Mouse (Mus musculus) 416B (cell line): Measurements from ENCODE around the gene Ccser1.

Source experiments
- DNase-seq: peaks from one replicate; pipeline ENCODE4 v3.0.0; 2011; ENCODE audit warnings: low read depth

Ccser1 gene

DNA sequence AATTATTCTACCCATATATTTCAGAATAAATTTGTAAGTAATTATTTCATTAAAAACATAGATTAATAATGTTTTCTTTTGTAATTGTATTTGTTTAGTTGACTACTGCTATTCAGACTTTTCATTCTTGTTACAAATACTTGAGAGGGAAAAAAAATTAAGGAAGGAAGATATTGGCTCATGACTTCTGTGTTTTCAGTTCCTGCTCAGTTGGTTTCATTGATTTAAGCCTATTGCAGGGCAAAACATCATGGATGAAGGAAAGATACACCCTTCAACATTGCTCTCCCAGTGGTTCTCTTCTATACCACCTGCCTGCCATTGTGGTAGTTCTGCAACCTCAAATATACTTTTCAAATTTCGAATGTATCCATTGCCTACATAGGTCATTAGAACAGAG lies 541.1 kb downstream of the Ccser1 start:
- DNase-seq: no peak

GRCm38 (mm10) chr6:61729065-61729464 lies 548.9 kb downstream of the Ccser1 start:
- DNase-seq: no peak

GRCm38 (mm10) chr6:61730088-61730880 lies 550.2 kb downstream of the Ccser1 start:
- DNase-seq: no peak

DNA sequence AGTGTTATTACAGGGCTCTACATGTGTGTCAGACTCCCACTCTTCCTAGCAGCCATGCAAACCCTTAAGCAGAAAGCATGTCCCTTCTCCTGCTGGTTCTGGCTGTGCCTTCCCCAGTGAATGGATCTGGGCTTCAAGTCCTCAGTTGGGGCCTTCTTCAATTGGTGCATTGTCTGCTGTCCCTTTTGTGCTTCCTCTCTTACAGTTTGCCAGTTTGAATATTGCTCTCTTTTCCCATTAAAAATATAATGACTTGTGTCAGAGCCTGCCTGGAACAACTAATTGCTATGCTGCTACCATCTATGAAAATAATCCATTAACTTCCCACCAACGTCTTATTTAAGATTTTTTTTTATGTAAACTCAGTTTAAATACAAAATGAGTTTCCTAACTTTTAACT lies 566.2 kb downstream of the Ccser1 start:
- DNase-seq: no peak

- no peak for DNase-seq
These were observed 582.0 kb downstream of the Ccser1 start for GRCm38 (mm10) chr6:61762135-61762534.

DNA sequence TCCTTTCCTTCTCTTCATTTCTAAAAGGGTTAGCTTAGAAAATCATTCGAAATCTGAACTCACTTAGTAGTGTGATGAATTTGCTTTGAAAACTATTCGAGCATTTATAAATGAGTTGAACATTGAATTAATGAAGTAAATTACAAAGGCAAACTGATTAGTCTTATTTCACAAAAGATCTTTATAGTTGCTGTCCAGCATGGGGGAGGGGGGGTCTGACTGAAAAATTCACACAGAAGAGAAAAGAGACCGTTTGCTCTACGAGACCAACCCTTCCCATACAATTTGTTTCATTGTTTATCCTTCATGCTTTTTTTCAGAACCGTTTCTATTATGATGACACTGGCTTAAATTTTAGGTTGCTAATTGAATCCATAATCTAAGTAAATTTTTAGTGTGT lies 583.3 kb downstream of the Ccser1 start:
- DNase-seq: no peak

GRCm38 (mm10) chr6:61765801-61766200 lies 585.7 kb downstream of the Ccser1 start:
- DNase-seq: no peak

DNA sequence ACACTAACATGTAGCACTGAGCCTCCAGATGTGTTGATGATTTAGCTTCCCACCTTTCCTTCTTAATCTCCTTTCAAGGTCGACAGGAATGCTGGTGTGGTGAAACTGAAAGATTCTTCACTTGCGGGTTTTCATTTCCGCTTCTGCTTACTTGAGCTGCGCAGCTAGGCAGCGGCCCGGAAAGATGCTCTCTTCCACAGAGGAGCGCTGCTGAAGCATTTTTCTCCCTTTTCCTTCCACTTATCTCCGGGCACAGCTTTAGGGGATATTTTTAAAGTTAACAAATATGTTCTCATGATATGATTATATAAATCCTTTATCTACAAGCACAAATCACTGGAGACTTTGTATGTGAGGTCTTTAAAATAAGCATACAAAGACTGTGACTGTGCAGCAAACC lies 587.0 kb downstream of the Ccser1 start:
- no peak for DNase-seq

DNA sequence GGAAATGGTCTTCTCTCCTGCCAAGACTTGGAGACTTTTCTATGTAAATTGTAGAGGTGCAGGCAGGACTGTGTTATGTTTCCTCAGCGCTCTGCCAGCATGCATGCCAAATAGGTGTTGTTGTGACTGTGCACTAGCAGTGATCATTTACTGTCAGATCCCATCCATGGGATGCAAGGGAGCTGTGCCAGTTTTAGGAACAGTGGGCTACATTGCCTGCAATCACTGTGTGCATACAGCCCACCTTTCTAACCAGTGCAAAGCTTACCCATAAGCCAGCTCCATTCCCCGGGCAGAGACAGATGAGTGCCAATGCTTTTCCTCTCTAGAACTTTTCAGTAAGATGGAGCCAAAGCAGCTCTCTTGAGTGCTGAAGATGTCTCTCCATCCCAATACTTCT lies 606.6 kb downstream of the Ccser1 start:
- no peak for DNase-seq

DNA sequence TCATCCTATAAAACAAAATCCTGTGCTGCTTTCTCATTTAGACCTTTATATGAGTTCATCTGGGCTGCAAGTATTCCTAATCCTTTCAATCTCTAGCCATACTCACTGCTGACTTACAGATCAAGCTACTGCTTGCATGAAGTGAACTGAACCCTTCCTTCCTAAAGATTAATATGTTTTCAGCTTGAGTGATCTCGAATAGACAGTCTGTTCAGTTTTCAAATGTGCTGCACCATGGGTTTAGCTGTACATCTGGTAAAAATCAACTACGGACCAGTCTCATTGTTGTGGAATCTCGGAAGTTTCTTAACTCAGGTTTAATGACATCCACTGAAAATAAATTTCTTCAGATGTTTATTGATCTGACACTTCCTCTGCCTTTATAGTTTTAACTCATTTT lies 620.8 kb downstream of the Ccser1 start:
- DNase-seq: no peak

DNA sequence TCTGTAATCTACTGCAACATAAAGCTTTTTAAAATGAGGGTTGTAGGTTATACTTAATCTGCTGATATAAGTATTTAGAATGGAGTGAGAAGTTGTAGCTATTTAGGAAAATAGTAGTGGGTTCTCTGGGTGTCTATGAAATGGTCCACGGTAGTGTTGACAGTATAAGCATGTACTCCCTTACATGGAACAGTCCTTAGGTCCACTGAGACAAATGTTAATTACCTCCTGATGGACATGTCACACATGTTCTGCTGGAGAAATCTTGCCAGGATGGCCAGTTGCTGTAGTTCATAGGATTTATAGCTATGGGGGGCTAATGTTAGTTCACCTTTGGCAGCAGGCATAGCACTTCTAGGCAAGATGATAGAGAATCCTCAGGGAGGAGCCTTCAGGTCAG lies 625.4 kb downstream of the Ccser1 start:
- no peak for DNase-seq

GRCm38 (mm10) chr6:61817716-61818115 lies 637.6 kb downstream of the Ccser1 start:
- DNase-seq: no peak

GRCm38 (mm10) chr6:61876302-61876701 lies 696.2 kb downstream of the Ccser1 start:
- DNase-seq: no peak

DNA sequence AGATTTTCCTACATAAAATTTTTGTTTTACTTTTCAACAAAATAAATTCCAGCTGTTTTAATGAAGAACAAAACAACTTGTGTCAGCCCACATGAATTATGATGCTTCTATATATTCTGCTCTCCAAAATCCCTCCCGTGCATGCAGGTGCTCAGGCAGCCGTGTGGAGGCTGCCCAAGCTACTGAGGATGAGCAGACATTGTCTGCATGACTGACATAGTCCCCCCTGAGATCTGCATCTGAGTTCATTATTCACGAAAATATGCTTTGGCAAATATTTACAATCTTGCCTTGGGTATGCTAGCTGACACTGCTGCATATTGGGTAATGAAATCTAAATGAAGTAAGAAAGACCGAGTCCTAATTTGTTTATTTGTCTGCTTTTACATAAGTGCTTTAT lies 718.1 kb downstream of the Ccser1 start:
- DNase-seq: no peak

DNA sequence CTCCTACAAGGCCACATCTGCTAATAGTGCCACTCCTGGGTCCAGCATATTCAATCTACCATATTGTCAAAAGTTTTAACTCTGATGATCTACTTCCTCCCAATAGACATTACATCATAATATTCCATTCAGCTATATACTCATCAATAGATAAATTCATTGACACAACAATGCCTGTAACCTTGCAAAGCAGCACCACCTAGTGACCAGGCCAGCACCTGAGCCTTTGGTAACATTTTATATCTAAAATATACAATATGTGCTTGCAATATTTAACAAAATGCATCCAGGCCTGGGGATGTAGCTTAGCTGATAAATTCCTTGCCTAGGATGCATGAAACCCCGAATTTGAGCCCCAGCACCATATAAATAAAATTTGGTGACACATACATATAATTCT lies 722.6 kb downstream of the Ccser1 start:
- DNase-seq: peak; percentile 12

GRCm38 (mm10) chr6:61912896-61913295 lies 732.8 kb downstream of the Ccser1 start:
- DNase-seq: no peak

DNA sequence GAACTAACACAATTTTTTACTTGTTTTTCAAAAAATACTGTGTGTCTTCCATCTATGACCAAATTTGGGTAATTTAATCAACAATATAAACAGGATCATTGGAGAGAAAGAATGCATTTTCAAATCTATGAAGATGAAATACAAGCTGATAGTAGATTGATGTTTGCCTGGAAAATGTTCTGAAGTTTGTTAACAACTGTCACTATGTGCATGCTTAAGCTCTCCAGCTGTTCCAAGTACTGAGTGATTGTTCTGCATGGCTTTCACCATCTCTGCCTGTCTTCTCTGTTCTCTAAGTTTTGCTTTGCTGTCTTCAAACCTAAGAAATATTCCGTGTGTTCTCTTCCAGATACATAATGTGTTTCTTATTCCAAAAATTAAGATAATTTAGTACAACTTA lies 751.5 kb downstream of the Ccser1 start:
- no peak for DNase-seq

DNA sequence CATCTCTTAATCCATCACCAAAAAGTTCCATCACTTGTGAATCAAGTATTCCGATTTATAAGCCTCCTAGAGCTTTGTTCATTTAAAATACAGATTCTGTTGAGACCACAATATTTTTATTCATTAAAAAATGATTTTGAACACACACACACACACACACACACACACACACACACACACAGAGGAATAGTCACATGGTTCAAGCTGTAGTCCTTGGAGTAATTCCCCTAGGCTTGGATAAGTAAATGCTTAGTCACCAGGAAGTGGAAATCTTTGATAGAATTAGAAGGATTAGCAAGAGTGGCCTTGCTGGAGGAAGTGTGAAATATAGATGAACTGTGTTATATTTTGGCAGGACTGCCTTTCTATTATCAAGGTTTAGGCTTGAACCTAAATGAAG lies 756.5 kb downstream of the Ccser1 start:
- no peak for DNase-seq

GRCm38 (mm10) chr6:61939236-61939635 lies 759.1 kb downstream of the Ccser1 start:
- no peak for DNase-seq

DNA sequence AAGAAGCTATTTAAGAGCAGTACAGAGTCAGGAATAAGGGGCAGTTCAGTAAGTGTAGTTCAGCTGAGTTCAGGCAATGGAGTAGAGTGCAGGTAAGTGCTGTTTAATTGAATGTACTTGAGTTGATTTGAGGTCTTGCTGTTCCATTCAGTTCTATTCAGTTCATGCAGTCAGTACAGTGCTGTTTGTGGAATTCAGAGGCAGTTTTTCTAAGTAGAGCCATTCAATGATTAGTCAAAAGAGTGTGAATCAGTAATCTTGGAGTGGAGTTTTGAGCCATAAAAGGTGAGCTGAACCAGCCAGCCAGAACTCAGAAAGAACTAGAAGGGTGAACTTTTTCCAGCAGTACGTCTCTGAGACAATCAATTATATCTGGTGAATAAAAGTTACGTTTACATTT lies 773.6 kb downstream of the Ccser1 start:
- no peak for DNase-seq

GRCm38 (mm10) chr6:61976878-61977277 lies 796.8 kb downstream of the Ccser1 start:
- DNase-seq: no peak

DNA sequence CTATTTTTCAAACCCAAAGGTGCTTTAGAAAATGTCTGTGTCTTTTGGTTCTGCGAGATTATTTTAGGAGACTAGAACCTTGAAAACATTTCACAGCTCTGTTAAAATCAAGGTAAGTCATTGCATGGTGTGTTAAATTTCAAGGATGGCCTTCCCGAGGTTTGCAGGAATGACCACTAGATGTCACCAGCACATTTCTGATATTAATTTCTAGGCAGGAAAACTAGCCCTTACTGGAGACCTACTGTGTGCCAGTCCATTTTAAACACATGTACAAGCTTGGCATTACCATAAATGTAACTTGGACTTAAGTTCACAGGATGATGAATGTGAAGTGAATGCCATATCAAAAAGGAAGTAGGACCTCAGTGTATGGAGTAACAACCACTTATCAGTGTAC lies 798.3 kb downstream of the Ccser1 start:
- DNase-seq: peak; percentile 2

- DNase-seq: no peak
These were observed 834.2 kb downstream of the Ccser1 start for GRCm38 (mm10) chr6:62014374-62014773.

DNA sequence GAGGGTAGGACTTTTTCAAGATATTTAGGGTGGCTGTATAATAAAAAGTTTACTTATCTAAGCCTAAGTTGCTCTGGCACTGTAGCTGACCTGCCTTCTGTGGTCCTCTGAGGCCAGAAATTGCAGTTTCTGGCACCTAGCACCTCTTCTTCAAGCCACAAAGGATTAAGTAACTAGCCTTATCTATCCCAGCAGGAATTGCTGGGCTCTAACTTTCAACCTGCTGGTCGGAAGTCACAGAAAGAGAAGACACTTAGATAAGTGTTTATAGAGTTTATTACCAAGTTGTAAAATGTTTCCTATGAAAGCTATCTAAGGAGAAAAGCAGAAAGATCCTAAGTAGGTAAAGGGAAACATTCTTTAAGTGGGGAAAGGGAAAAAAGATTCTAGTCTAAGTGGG lies 864.3 kb downstream of the Ccser1 start:
- no peak for DNase-seq
